Mouse (Mus musculus) left cerebral cortex, adult 2 months (tissue): ENCODE results near the gene Srbd1. TPM values are rescaled to one million over a fixed set of nuclear protein-coding genes. Genes with fewer than 3 reads are reported as not detected.

Experiments
- DNase-seq, 2 experiments: peaks; one replicate each; pipeline ENCODE4 v3.0.0; 2021 to 2022; ENCODE audit warnings: low spot score in 2 of 2, mixed read lengths in 1 of 2; ENCODE audit errors: extremely low spot score in 1 of 2
- H3K27ac ChIP-seq: fragments of 200-600 bp; 2 replicates; pipeline ENCODE4 v1.8.1; 2022
- H3K4me3 ChIP-seq: fragments of 200-600 bp; 2 replicates; pipeline ENCODE4 v1.8.1; 2022
- CTCF ChIP-seq: fragments of 200-600 bp; IDR thresholded peaks from 2 replicates; pipeline ENCODE4 v1.8.1; 2022; ENCODE audit warnings: antibody characterized with exemption, mild to moderate bottlenecking, moderate library complexity
- intact Hi-C: fragments of 180-260 bp; cut with DNase I; formaldehyde crosslinking; loops from one replicate; pipeline ENCODE4 v1.15.1; 2025
- total RNA-seq, 2 experiments: library from RNA; stranded (reverse); gene quantifications; 2 replicates each; pipeline ENCODE4 v1.2.3; 2021

The Srbd1 gene
- total RNA-seq, 2 experiments from 2014 or later: 12.7 to 16.5 TPM

GRCm38 (mm10) chr17:86167320-86168230, 22.6 kb upstream of the Srbd1 start, which contains the start of gene Prkce:
TSS of gene Prkce (plus strand) at chr17:86167785.
- Histone ChIP-seq H3K27ac (peak within 1 kb of the TSS; percentile 95), H3K4me3 (peak within 1 kb of the TSS; percentile 74)
- TF ChIP-seq CTCF: peak; percentile 14
- intact Hi-C loops: loop anchor here (1.0 to 5.0 kb wide), 4 partner anchors 47 to 180 kb away; no protein-coding TSS in a partner anchor
- DNase-seq: peak; percentile 79

DNA sequence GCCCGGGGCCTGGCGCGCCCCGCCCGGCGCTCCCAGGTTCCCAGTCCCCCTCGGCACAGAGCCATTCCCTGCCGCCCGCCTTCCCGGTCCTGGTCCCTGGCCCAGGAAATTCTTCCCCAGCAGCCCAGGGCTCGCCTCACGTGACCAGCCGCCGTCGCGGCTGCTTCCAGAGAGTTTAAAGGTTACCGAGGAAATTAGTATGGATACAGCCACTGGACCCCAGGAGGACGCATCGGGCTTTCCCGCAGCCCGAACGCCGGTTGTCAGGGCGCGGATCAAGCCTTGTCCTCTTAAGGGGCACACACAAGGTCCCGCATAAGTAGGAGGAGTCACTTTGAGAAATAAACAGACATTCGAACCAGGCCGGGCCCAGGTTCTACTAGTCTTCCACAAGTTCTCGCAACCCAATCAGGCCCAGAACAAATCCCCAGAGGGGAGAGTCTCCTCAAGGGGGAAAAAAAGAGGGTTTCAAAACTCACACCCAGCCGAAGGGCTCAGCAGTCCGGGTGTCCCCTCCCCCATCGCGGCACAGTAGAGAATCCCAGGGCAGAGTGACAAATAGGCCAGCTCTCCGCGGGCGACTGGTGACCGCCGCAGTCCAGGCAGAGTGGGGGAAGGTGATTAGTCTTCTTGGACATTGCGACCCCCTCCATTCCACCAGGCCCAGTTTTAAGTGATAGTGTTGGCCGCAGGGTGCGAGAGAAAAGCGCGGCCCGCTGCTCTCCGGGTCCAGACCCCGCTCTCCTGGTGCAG, 21.8 kb upstream of the Srbd1 start:
- intact Hi-C loops: loop anchor here (1.0 to 5.0 kb wide), 2 partner anchors 135 to 181 kb away; no protein-coding TSS in a partner anchor
- Histone ChIP-seq H3K27ac (peak overlapping the region; percentile 91), H3K4me3 (peak overlapping the region; percentile 74)
- TF ChIP-seq CTCF: no peak
- DNase-seq: peak; percentile 63 to 70

- peak overlapping the region; percentile 91 for H3K27ac ChIP-seq
- intact Hi-C loops: loop anchor here (5.0 kb wide), 1 partner anchor 181 kb away; no protein-coding TSS in a partner anchor
- H3K4me3 ChIP-seq: peak overlapping the region; percentile 74
- DNase-seq: no peak
- TF ChIP-seq CTCF: no peak
Measured at GRCm38 (mm10) chr17:86166051-86166566, 21.1 kb upstream of the Srbd1 start.

DNA sequence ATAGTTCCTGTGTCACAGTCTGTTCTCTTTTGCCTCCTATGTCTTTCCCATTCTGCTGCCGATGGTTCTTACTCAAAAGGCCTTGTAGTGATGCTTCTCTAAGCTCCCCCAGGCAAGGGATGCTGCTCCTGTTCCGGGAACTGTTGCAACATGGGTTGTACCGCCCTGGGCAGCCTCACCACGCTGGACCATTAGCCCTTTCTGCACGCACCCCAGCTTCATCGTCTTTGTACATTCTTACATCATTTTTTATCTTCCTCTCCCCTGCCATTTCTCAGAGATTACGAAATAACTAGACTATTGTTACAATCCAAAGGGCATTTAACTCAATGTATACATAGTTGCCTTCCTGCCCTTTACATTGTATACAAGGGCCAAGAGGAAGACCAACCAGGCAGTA, 19.4 kb upstream of the Srbd1 start:
- Histone ChIP-seq H3K4me3 (no peak overlapping the region), H3K27ac (no peak overlapping the region)
- TF ChIP-seq CTCF: no peak
- intact Hi-C loops: loop anchor here (5.0 kb wide), 2 partner anchors 308 to 743 kb away; no protein-coding TSS in a partner anchor
- no peak for DNase-seq

DNA sequence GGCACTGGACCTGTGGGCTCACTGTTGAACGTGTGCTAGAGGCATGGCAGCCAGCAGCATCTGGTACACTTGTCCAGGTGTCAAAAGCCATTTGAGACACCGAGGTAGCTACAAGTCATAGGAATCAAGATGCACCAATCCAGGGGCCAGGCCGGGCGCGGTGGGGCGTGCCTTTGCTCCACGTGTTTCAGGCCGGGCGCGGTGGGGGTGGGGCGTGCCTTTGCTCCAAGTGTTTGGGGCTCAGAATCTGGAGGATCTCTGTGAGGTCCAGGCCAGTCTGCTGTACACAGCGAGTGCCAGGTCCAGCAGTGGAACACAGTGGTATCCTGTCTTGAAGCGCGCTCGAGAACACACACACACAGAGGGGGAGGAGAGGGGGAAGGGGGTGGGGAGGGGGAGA, 17.7 kb upstream of the Srbd1 start:
- DNase-seq: no peak
- no peak overlapping the region for H3K27ac ChIP-seq
- no peak for TF ChIP-seq CTCF
- H3K4me3 ChIP-seq: no peak overlapping the region
- intact Hi-C loops: loop anchor here (1.0 to 5.0 kb wide), 3 partner anchors 283 to 745 kb away; no protein-coding TSS in a partner anchor

GRCm38 (mm10) chr17:86156999-86157398, 12.0 kb upstream of the Srbd1 start:
- no peak for DNase-seq
- Histone ChIP-seq H3K27ac (no peak overlapping the region), H3K4me3 (no peak overlapping the region)
- TF ChIP-seq CTCF: no peak
- intact Hi-C loops: no loop called here

DNA sequence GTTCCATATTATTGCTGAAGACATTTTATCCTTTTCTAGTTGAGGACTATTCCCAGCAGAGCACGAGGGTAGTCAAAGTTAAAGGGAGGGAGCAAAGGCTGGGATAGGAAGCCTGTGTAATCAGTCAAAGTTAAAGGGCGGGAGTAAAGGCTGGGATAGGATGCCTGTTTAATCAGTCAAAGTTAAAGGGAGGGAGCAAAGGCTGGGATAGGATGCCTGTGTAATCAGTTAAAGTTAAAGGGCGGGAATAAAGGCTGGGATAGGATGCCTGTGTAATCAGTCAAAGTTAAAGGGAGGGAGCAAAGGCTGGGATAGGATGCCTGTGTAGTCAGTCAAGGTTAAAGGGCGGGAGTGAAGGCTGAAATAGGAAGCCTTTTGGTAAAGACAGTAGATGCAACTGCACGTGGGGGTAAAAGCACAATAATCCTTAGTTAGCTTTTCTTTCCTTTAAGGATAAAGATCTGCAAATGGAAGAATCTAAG, 5.9 kb upstream of the Srbd1 start:
- H3K4me3 ChIP-seq: no peak overlapping the region
- DNase-seq: peak; percentile 54 to 65
- no peak overlapping the region for H3K27ac ChIP-seq
- TF ChIP-seq CTCF: no peak
- intact Hi-C loops: no loop called here

GRCm38 (mm10) chr17:86149726-86150125, 4.8 kb upstream of the Srbd1 start:
- DNase-seq: no peak
- intact Hi-C loops: no loop called here
- no peak for TF ChIP-seq CTCF
- H3K27ac ChIP-seq: no peak overlapping the region
- H3K4me3 ChIP-seq: no peak overlapping the region

DNA sequence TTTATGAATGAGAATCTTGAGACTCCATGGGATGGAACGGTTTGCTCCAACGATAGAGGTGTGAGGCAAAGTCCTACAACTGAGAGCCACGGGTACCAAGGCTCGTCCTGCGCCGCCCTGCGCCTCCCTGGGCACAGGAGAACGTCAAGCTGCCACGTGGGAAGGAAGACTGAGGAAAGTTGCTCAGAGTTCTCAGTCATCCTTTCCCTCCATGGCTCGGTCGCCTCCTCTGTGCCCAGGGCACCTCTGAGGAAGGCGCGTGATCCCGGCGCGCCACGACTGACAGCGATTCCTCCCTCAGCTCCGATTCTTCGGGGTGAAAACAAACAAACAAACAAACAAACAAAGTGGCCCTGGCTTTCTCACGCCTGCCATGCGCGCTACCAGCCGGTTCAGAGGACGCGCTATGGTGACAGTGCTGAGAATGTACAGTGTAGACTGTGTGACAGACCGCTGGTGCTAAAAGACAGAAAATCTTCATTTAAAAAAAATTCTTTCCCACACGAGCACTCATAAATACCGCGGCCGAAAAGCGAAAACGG, 367 bp downstream of the Srbd1 start:
- intact Hi-C loops: no loop called here
- peak; percentile 22 to 25 for DNase-seq
- peak overlapping the region; percentile 78; the same call in 1 of the 2 replicates for H3K27ac ChIP-seq

DNA sequence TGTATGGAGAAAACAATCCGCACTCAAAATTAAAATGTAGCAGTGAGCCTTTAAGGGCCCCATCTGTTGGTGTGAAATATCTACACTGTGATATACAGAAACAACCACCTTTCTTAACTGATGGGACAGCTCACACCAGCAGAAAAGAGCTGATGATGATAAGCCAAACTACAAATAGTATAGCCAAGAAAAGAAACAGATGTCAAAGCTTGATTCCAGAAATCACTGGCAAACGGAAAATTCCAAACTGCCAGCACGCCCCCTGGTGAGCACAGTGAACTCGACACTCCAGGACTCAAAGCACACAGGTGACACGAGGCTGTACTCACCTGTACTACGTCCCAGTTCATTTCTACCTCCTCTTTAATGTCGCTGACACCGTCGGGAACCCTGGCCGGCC, 9.1 kb downstream of the Srbd1 start:
- DNase-seq: peak in 1 of 2 experiments; percentile 20
- intact Hi-C loops: no loop called here
- Histone ChIP-seq H3K27ac (no peak overlapping the region), H3K4me3 (no peak overlapping the region)
- TF ChIP-seq CTCF: peak; percentile 29

More for the DNA sequence above, 367 bp downstream of the Srbd1 start:
- peak overlapping the region; percentile 72 for H3K4me3 ChIP-seq
- TF ChIP-seq CTCF: no peak

DNA sequence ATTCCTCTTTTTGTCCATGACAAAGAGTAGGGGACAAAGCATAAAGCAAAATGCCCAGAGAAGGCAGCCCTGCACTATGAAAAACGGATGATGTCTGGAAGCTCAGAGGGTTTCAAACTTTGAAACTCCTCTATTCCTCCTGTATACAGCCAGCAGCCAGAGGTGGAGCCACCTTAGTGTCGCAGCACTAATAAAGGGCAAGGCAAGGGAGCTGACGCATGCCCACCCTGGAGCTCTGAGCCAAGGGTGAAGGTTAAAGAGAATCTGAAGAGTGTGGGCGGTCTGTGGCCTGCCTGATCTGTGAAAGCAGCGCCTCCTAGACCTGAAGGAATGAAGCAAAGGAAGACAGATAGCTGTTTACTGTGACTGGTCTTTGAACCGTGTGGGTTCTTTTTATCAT, 10.5 kb downstream of the Srbd1 start:
- intact Hi-C loops: no loop called here
- Histone ChIP-seq H3K27ac (no peak overlapping the region), H3K4me3 (no peak overlapping the region)
- no peak for TF ChIP-seq CTCF
- no peak for DNase-seq
